Mouse (Mus musculus): ENCODE data around the gene Tma7. TPM values are rescaled to one million over a fixed set of nuclear protein-coding genes. Genes with fewer than 3 reads are reported as not detected.
A peak's percentile ranks its signal among the peaks of the same experiment; 100 is the strongest.

Gene Tma7
- polyA plus RNA-seq, 1 experiment: 19.0 TPM

DNA sequence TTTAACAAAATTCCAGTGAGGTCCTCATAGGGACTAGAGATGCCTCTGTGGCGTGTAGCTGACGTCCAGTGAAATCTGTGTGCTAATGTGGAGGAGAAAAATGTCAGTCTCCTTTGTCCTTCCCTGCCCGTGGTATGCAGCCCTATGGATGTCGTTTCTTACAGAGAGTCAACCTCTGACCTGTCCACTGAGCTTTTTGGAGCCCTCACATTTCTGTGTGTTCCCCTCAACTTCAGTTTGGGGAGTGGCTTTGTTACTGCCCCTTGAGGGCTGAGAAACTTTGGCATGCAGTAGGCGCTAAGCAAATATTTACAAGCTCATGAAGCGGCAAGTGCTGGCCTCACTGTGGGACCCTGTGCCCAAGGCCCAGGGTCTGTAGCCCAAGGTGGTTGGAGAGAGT, 14.9 kb upstream of the Tma7 start:
- DNase-seq: peak; percentile 50
- Histone ChIP-seq H3K4me1 (ENCODE audit: control insufficient read depth, insufficient read depth, low read length) (peaks cover 4% of the 10 kb centered on the region; the same call in 1 of the 2 replicates), H3K4me3 (replicated peaks; ENCODE audit: extremely low read depth, low read depth, low read length) (no peak overlapping the region)
- no peak for TF ChIP-seq CTCF (IDR thresholded peaks at IDR 0.05; ENCODE audit: insufficient read depth, low read length)
- 53% methylated on average over 6 of the region's 6 CpGs for WGBS

- peak overlapping the region; percentile 11 for H3K4me3 ChIP-seq (replicated peaks; ENCODE audit: extremely low read depth, low read depth, low read length)
- 42% methylated on average over 6 of the region's 6 CpGs for WGBS
- H3K4me1 ChIP-seq (ENCODE audit: control insufficient read depth, insufficient read depth, low read length): peaks cover 4% of the 10 kb centered on the region; the same call in 1 of the 2 replicates
- DNase-seq: no peak
- TF ChIP-seq CTCF (IDR thresholded peaks at IDR 0.05; ENCODE audit: insufficient read depth, low read length): no peak
- TF ChIP-seq POLR2A (IDR thresholded peaks at IDR 0.05; ENCODE audit: borderline replicate concordance, extremely low read depth, low read depth, low read length): 0 out of 2 replicates have a peak, but pooled peaks have one; percentile 20
Measured at GRCm38 (mm10) chr9:109096856-109097255, 14.5 kb upstream of the Tma7 start.

DNA sequence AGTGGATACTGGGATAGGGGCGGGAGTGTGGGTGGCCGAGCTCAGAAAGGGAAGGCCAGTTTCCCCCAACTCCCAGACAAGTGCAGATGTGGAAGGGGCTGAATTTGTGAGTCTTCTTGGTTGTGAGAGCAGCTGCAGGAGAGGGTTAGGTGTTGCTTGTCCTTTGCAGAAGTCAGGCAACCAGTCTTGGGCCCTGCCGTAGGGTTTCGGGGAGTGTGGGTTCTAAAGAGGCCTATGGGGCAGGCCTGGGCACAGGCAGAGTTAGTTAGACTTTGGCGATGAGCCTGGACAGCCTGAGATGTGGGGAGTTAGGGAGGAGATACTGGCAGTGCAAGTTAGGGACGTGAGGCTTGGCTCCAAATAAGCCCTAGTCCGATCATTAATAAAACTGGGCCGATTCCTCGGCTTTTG, 13.9 kb upstream of the Tma7 start:
- WGBS: 40% methylated on average over 9 of the region's 9 CpGs
- TF ChIP-seq POLR2A (IDR thresholded peaks at IDR 0.05; ENCODE audit: borderline replicate concordance, extremely low read depth, low read depth, low read length): no peak
- no peak for TF ChIP-seq CTCF (IDR thresholded peaks at IDR 0.05; ENCODE audit: insufficient read depth, low read length)
- DNase-seq: no peak
- peaks cover 4% of the 10 kb centered on the region; the same call in 1 of the 2 replicates for H3K4me1 ChIP-seq (ENCODE audit: control insufficient read depth, insufficient read depth, low read length)
- peak overlapping the region; percentile 89 for H3K4me3 ChIP-seq (replicated peaks; ENCODE audit: extremely low read depth, low read depth, low read length)

DNA sequence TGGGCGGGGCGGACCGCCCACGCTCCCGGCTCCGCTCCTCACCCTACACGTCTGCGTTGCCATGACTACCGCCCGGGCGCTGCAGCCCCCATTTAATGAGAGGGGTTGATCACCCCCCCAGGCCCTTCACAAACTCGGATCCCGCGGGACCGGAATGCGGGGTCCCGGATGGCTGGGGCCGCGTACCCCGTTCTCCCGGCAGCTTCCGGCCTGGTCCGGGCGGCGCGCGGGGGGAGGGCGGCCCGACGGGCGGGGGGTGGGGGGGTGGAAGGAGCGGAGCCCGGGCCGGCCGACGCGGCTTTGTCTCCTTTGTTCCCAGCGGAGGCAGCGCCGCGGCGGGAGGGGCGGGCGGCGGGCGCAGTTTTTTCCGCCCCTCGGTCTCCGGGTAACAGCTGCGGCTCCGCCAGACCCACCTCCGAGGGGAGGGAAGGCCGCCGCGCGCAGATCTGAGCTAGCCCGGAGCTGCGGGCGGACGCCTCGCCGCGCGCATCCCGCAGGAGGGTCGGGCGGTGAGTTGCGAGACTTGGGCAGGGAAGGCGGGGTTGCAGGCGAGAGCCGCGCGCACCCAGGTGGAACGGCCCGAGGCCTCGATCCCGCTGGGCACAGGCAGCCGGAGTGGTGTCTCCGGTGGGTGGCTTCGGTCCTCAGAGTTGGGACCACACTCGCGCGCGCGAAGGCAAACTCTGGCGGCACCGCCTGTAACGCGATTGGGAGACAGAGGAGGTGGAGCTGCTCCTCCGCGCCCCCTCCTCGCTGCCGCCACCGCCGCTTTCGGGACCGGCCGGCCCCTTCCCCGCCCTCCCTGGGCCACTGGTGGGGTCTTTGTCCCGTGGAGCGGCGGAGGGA, 13.0 kb upstream of the Tma7 start, which contains the start of gene Plxnb1:
Gene Plxnb1 (plus strand): TSS at position 253 of the 846 bp plus-strand sequence.
- peak; percentile 68 for DNase-seq
- TF ChIP-seq POLR2A (IDR thresholded peaks at IDR 0.05; ENCODE audit: borderline replicate concordance, extremely low read depth, low read depth, low read length) (peak; percentile 65; the same call in 1 of the 2 replicates), CTCF (IDR thresholded peaks at IDR 0.05; ENCODE audit: insufficient read depth, low read length) (no peak)
- peak within 1 kb of the TSS; percentile 89 for H3K4me3 ChIP-seq (replicated peaks; ENCODE audit: extremely low read depth, low read depth, low read length)
- peaks cover 2% of the 10 kb centered on the region for H3K4me1 ChIP-seq (ENCODE audit: control insufficient read depth, insufficient read depth, low read length)
- 1% methylated on average over 100 of the region's 102 CpGs for WGBS

GRCm38 (mm10) chr9:109094553-109095136, 12.3 kb upstream of the Tma7 start:
- WGBS: 5% methylated on average over 21 of the region's 21 CpGs
- peaks cover 2% of the 10 kb centered on the region for H3K4me1 ChIP-seq (ENCODE audit: control insufficient read depth, insufficient read depth, low read length)
- H3K4me3 ChIP-seq (replicated peaks; ENCODE audit: extremely low read depth, low read depth, low read length): peak overlapping the region; percentile 74
- TF ChIP-seq POLR2A (IDR thresholded peaks at IDR 0.05; ENCODE audit: borderline replicate concordance, extremely low read depth, low read depth, low read length) (peak; percentile 34; the same call in 1 of the 2 replicates), CTCF (IDR thresholded peaks at IDR 0.05; ENCODE audit: insufficient read depth, low read length) (no peak)
- peak; percentile 71 for DNase-seq

DNA sequence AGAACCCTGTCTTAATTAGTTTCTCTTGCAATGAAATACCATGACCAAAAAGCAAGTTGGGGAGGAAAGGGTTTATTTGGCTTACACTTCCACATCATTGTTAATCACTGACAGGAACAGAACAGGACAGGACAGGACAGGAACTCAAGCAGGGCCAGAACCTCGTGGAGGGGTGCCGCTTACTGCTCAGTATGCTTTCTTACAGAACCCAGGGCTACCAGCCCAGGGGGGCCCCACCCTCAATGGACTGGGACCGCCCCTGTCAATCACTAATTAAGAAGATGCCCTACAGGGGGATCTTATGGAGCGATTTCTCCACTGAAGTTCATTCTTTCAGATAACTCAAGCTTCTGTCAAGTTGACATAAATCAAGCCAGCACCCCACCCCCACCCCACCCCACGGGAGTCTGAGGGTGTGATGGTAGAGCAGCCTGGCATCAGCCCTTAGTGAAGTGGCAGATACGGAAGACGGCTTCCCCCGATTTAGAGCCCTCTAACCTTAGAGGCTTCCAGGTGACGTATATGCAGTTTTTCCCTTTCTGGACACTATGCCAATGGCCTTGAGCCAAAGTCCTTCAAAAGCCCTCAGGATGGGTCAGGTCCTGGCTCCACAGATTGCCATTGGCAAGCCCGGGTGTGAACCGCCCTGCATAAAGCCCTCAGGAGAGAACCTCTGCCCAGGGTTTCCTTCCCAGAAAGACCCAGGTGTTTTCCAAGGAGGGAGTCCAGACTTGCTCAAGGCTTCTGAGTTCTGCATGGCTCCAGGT, 11.6 kb upstream of the Tma7 start:
- Histone ChIP-seq H3K4me1 (ENCODE audit: control insufficient read depth, insufficient read depth, low read length) (peaks cover 2% of the 10 kb centered on the region), H3K4me3 (replicated peaks; ENCODE audit: extremely low read depth, low read depth, low read length) (no peak overlapping the region)
- peak; percentile 62 for DNase-seq
- no peak for TF ChIP-seq CTCF (IDR thresholded peaks at IDR 0.05; ENCODE audit: insufficient read depth, low read length)
- TF ChIP-seq POLR2A (IDR thresholded peaks at IDR 0.05; ENCODE audit: borderline replicate concordance, extremely low read depth, low read depth, low read length): no peak
- 19% methylated on average over 11 of the region's 11 CpGs for WGBS

DNA sequence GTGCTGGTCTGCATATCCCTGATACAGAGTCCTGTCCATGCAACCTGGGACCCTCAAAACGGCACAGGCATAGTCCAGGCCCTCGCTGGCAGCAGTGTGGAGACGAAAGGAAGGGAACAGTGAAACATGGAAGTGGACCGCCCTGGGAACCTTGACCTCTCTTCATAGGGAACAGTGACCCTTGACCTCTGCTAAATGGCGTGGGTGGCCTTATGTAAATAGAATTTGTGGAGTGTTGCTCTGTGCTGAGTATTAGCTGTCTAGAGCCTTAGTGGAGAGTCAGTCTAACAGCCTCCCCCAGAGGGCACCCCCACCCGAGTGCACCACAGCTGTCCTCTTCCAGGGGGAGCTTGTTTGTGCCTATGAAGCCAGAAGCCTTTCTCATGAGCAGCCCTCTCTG, 10.4 kb upstream of the Tma7 start:
- 70% methylated on average over 6 of the region's 6 CpGs for WGBS
- Histone ChIP-seq H3K4me3 (replicated peaks; ENCODE audit: extremely low read depth, low read depth, low read length) (no peak overlapping the region), H3K4me1 (ENCODE audit: control insufficient read depth, insufficient read depth, low read length) (peaks cover 2% of the 10 kb centered on the region)
- DNase-seq: no peak
- no peak for TF ChIP-seq CTCF (IDR thresholded peaks at IDR 0.05; ENCODE audit: insufficient read depth, low read length)
- TF ChIP-seq POLR2A (IDR thresholded peaks at IDR 0.05; ENCODE audit: borderline replicate concordance, extremely low read depth, low read depth, low read length): no peak

DNA sequence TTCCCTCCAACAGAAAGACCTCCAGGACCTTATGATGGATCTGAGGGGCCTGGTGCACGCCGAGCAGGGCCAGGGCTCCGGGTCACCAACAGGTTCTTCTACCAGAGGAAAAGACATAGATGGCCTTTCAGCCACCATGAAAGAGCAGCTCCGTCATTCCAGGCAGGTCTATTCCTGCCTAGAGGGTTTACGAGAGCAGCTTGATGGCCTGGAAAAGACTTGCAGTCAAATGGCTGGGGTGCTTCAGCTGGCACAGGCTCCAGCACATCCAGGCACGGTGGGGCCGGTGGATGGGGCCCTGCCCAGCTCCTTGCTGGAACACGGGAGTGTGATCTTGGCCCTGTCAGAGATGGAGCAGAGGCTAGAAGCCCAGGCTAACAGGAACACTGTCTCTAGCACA, 9.4 kb upstream of the Tma7 start:
- TF ChIP-seq CTCF (IDR thresholded peaks at IDR 0.05; ENCODE audit: insufficient read depth, low read length): no peak
- TF ChIP-seq POLR2A (IDR thresholded peaks at IDR 0.05; ENCODE audit: borderline replicate concordance, extremely low read depth, low read depth, low read length): no peak
- H3K4me1 ChIP-seq (ENCODE audit: control insufficient read depth, insufficient read depth, low read length): peaks cover 2% of the 10 kb centered on the region
- H3K4me3 ChIP-seq (replicated peaks; ENCODE audit: extremely low read depth, low read depth, low read length): no peak overlapping the region
- no peak for DNase-seq
- WGBS: 91% methylated on average over 8 of the region's 8 CpGs

- Histone ChIP-seq H3K4me1 (ENCODE audit: control insufficient read depth, insufficient read depth, low read length) (peaks cover 2% of the 10 kb centered on the region), H3K4me3 (replicated peaks; ENCODE audit: extremely low read depth, low read depth, low read length) (no peak overlapping the region)
- 59% methylated on average over 15 of the region's 15 CpGs for WGBS
- no peak for DNase-seq
- no peak for TF ChIP-seq POLR2A (IDR thresholded peaks at IDR 0.05; ENCODE audit: borderline replicate concordance, extremely low read depth, low read depth, low read length)
- no peak for TF ChIP-seq CTCF (IDR thresholded peaks at IDR 0.05; ENCODE audit: insufficient read depth, low read length)
Measured at GRCm38 (mm10) chr9:109090446-109090845, 8.1 kb upstream of the Tma7 start.

Measured in lung, adult 2 months (tissue).